Mouse (Mus musculus) liver, adult 2 months (tissue): ENCODE data around the gene Gm17364.

Experiments used
- CTCF ChIP-seq: fragments of 200-500 bp; IDR thresholded peaks from 2 replicates; pipeline ENCODE4 v1.5.1; 2011; ENCODE audit warnings: low read depth, low read length, control low read depth
- POLR2A ChIP-seq: fragments of 200-500 bp; IDR thresholded peaks from 2 replicates; pipeline ENCODE4 v1.6.1; 2011; ENCODE audit warnings: low read length, control low read depth; ENCODE audit not compliant: insufficient read depth; ENCODE audit errors: extremely low read depth

- no peak for TF ChIP-seq CTCF
- no peak for TF ChIP-seq POLR2A
Observed at GRCm38 (mm10) chr13:41321433-41321832, 47.7 kb upstream of the Gm17364 start.
